Mouse (Mus musculus) frontal cortex, adult 2 months (tissue): ENCODE data around the gene Fam166a. TPM values are rescaled to one million over a fixed set of nuclear protein-coding genes. Genes with fewer than 3 reads are reported as not detected.

Source experiments
- DNase-seq, 2 experiments: peaks; one replicate each; pipeline ENCODE4 v3.0.0; 2022; ENCODE audit warnings: low spot score in 1 of 2; ENCODE audit errors: extremely low spot score in 1 of 2
- polyA plus RNA-seq: library from polyadenylated mRNA; depleted of rRNA; stranded (reverse); fragments of >200 nt; gene quantifications from 2 replicates; pipeline ENCODE4 v1.2.3, GENCODE M21; 2012; rRNA removed

Gene Fam166a
- polyA plus RNA-seq, 1 experiment = 0.16 TPM

GRCm38 (mm10) chr2:25265897-25266656 is 47.5 kb downstream of the Fam166a start:
- DNase-seq = no peak

GRCm38 (mm10) chr2:25266720-25267119 is 48.2 kb downstream of the Fam166a start:
- no peak for DNase-seq

DNA sequence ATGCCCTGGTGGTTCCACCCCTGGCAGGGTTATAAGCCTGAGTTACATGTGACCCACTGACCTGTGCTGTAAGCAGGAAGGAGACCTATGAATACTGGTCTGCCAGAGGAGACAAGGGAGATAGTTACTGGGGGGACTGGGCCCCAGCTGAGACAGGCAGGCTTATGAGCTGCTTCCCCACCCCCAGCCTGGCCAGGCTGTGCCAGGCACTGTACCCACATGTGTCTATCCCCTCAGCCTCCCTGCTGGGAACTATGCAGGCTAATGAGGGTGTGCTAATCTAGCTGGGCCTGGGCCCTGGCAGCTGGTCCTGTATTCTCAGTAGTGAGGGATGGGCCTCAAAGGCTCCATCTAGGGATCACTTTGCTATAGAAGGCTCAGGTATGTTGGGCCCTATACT is 48.7 kb downstream of the Fam166a start:
- DNase-seq = no peak

DNA sequence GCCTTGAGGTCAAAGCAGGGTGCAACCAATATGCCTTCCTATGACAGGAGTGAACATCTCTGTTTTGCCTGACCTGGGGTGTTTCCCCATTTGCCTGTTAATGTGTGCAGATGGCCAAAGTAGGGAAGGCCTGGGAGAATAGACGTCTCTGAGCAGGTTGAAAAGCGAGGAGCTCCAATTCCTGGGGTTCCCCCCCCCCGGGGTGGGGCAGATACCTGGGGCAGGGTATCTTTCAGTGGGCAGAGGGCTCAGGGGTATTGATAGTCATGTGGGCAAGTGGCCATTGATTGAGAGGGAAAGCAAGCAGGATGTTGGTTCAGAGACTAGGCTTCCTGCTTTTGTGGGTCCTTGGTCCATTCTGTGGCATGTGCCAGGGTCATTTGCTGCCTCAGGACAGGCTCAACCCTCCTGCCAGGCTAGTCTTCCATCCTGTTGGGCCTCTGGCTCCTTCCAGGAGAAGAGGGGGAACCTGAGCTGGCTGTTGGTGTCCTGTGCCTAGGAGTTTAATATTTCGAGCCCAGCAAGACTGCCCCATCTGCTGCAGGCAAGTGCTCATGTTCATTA is 49.3 kb downstream of the Fam166a start:
- DNase-seq = no peak

Other genes with a start within 250 kb of the Fam166a start
- 126 and 127 TPM in 2 replicates for gene Mrpl41, start 243.6 kb upstream of the Fam166a start, polyA plus RNA-seq
- gene Pnpla7, start 242.7 kb upstream of the Fam166a start, polyA plus RNA-seq = 17.4 and 21.3 TPM in 2 replicates
- gene Nsmf, start 164.4 kb upstream of the Fam166a start, polyA plus RNA-seq = 638 and 695 TPM in 2 replicates
- gene Entpd8, start 138.4 kb upstream of the Fam166a start, polyA plus RNA-seq = 0.08 TPM in 1 of 2 replicates, not detected in the other
- gene Noxa1, start 123.6 kb upstream of the Fam166a start, polyA plus RNA-seq = not detected in 2 replicates
- gene Nrarp, start 38.0 kb upstream of the Fam166a start, polyA plus RNA-seq = 38.7 and 39.1 TPM in 2 replicates
- 2.6 and 3.0 TPM in 2 replicates for gene Tor4a, start 21.9 kb upstream of the Fam166a start, polyA plus RNA-seq
- 60.2 and 65.6 TPM in 2 replicates for gene Nelfb, start 7.3 kb upstream of the Fam166a start, polyA plus RNA-seq
- 0.06 and 0.15 TPM in 2 replicates for gene Stpg3, start 4.1 kb upstream of the Fam166a start, polyA plus RNA-seq
- gene Tubb4b, start 6.0 kb downstream of the Fam166a start, polyA plus RNA-seq = 499 and 548 TPM in 2 replicates
- gene Slc34a3, start 15.6 kb downstream of the Fam166a start, polyA plus RNA-seq = 0.08 and 0.15 TPM in 2 replicates
- gene Rnf224, start 18.0 kb downstream of the Fam166a start, polyA plus RNA-seq = not detected in 2 replicates
- gene Rnf208, start 23.5 kb downstream of the Fam166a start, polyA plus RNA-seq = 248 and 300 TPM in 2 replicates
- gene Cysrt1, start 23.7 kb downstream of the Fam166a start, polyA plus RNA-seq = 0.24 and 0.53 TPM in 2 replicates
- gene AL732309.1, start 28.1 kb downstream of the Fam166a start, polyA plus RNA-seq = 15.8 and 16.4 TPM in 2 replicates
- gene Tmem203, start 36.7 kb downstream of the Fam166a start, polyA plus RNA-seq = 29.8 and 31.1 TPM in 2 replicates
- gene Tprn, start 43.9 kb downstream of the Fam166a start, polyA plus RNA-seq = 13.5 and 18.9 TPM in 2 replicates
- gene Ssna1, start 53.7 kb downstream of the Fam166a start, polyA plus RNA-seq = 75.4 and 86.0 TPM in 2 replicates
- 69.9 and 79.0 TPM in 2 replicates for gene Anapc2, start 53.7 kb downstream of the Fam166a start, polyA plus RNA-seq
- gene Tmem210, start 69.4 kb downstream of the Fam166a start, polyA plus RNA-seq = not detected in 2 replicates
- 0.15 TPM in 1 of 2 replicates, not detected in the other for gene Lrrc26, start 71.2 kb downstream of the Fam166a start, polyA plus RNA-seq
- 313 and 325 TPM in 2 replicates for gene Grin1, start 100.4 kb downstream of the Fam166a start, polyA plus RNA-seq
- gene Man1b1, start 113.6 kb downstream of the Fam166a start, polyA plus RNA-seq = 31.1 and 31.8 TPM in 2 replicates
- 62.5 and 63.9 TPM in 2 replicates for gene Dpp7, start 137.6 kb downstream of the Fam166a start, polyA plus RNA-seq
- gene Uap1l1, start 146.9 kb downstream of the Fam166a start, polyA plus RNA-seq = 15.0 and 17.9 TPM in 2 replicates
- 3.9 and 5.3 TPM in 2 replicates for gene Sapcd2, start 153.6 kb downstream of the Fam166a start, polyA plus RNA-seq
- 14.1 and 19.3 TPM in 2 replicates for gene Entpd2, start 177.1 kb downstream of the Fam166a start, polyA plus RNA-seq
- 383 and 426 TPM in 2 replicates for gene Npdc1, start 180.6 kb downstream of the Fam166a start, polyA plus RNA-seq
- 0.40 and 0.67 TPM in 2 replicates for gene Fut7, start 204.5 kb downstream of the Fam166a start, polyA plus RNA-seq
- gene Abca2, start 210.0 kb downstream of the Fam166a start, polyA plus RNA-seq = 107 TPM in 2 replicates
- gene Clic3, start 238.1 kb downstream of the Fam166a start, polyA plus RNA-seq = 0.42 and 1.4 TPM in 2 replicates
- 110 and 114 TPM in 2 replicates for gene Paxx, start 242.3 kb downstream of the Fam166a start, polyA plus RNA-seq